Mouse (Mus musculus) adrenal gland, postnatal 10 days (tissue): ENCODE data around the gene Brap. TPM values are rescaled to one million over a fixed set of nuclear protein-coding genes. Genes with fewer than 3 reads are reported as not detected.
"Not testable (repeated sequence)": the region's sequence is repeated elsewhere in the genome, so short reads cannot be mapped to it uniquely, and the experiment has no call there.

ENCODE experiments used
- DNase-seq: peaks from one replicate; pipeline ENCODE4 v3.0.0; 2021; ENCODE audit warnings: mixed read lengths
- long read RNA-seq, 2 experiments: library from polyadenylated mRNA; stranded (forward); transcript quantifications; one replicate each; pipeline ENCODE4 v2.0.0; 2021
- total RNA-seq, 2 experiments: library from RNA; stranded (reverse); gene quantifications; 2 replicates each; pipeline ENCODE4 v1.2.3; 2021

The Brap gene
- total RNA-seq: 10 to 100 TPM; 57.2 to 62.6 TPM
- long read RNA-seq, experiment 1, full-length matches to known transcripts: 83 of 108 reads
- long read RNA-seq, experiment 1, partial matches to known transcripts: 12 of 108 reads
- long read RNA-seq, experiment 1, other reads (novel, unspliced or antisense): 13 of 108 reads
- long read RNA-seq, experiment 2, full-length matches to known transcripts: 68 of 82 reads
- long read RNA-seq, experiment 2, partial matches to known transcripts: 5 of 82 reads
- long read RNA-seq, experiment 2, other reads (novel, unspliced or antisense): 9 of 82 reads

DNA sequence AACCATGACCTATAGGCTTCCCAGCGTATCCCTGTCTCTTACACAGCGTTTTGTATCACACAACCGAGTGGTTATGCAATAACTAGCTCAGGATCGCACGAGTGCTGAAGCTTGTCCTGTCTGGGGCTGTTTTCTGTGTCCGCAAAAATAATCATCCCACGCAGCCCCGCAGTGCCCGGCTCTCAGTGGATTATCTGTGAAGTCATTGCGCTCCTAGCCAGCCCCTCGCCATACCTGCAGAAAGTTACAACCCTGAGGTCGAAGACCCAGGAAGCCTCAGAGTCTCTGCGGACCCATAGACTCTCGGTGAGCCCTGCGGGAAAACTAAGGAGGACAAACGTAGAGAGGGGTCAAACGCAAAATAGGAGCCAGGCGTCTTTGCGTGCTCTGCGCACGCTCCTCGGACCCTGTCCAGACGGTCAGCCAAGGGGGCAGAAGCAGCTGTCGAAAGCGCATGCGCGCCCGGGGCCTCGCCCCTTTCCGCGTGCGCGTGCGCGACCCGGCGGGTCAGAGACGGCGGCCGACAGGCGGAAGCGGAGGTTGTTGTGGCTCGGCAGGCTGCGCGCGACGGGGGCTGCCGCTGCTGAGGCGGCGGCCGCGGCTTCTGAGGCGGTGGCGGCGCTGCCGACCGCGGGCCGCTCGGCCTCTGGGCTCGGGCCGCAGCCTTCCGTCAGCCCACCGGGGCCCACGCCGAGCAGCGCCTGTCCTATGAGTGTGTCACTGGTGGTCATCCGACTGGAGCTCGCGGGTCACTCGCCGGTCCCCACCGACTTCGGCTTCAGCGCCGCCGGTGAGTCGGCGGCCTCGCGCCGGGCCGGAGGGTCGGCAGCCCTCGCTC, at the start of gene Brap, which contains the start of gene Acad10:
TSS of gene Brap (plus strand) at position 505 of the 838 bp plus-strand sequence.
TSS of gene Acad10 (minus strand) at position 456 of the 838 bp plus-strand sequence.
- peak; percentile 97 for DNase-seq

DNA sequence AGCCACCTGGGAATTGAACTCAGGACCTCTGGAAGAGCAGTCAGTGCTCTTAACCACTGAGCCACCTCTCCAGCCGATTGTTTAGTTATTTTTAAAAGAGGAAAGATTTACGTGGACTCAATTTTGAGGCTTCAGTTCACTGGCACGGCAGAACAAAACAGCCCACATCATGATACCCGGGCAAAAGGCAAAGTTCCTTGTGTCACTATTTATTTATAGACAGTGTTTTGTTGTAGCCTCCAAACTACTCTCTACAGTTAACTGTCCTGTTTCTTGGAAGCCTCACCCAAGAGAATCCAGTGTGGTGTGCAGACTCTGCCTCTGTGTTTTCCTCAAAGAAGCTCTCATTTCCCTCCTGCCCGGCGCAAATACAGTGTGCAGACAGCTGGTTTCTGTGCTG, 48.3 kb upstream of the Brap start:
- DNase-seq: no peak

DNA sequence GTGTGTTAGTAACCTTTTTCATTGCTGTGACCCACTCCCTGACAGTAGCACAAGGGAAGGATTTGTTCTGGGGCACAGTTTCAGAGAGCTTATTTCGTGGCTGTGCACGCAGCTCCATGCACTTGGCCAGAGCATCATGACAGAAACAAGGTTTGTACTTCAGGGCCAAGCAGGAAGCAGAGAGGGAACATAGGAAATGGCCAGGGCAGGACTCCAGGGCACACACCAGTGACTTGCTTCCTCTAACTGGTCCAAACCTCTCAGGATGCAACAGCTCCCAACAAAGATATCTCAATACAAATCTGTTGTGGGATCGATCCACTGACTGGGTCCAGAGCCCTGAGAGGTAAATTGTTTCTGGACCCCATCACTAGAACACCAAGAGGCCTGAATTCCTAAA, 45.4 kb upstream of the Brap start:
- DNase-seq: not testable (repeated sequence)

GRCm38 (mm10) chr5:121618592-121619513, 41.5 kb upstream of the Brap start, which contains the start of gene Acad12:
TSS of gene Acad12 (minus strand) at chr5:121618938.
- DNase-seq: peak; percentile 90

DNA sequence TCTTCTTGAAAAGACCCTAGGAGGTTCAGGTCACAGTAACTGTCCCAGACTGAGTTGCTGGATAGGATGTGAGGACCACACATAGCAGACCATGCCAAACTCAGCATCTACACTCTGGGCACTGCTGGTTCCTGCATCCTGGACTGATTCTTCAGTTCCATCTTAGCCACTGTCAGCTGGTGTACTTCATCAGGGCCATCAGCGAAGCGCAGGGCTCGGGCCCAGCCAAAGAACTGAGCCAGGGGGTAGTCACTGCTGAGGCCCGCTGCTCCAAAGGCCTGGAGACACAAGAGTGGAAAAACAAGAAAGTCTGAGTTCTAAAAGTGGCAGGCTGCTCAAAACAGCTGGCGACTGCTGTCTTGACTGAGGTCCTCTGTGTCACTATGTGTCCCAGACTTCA, 39.3 kb upstream of the Brap start:
- no peak for DNase-seq

DNA sequence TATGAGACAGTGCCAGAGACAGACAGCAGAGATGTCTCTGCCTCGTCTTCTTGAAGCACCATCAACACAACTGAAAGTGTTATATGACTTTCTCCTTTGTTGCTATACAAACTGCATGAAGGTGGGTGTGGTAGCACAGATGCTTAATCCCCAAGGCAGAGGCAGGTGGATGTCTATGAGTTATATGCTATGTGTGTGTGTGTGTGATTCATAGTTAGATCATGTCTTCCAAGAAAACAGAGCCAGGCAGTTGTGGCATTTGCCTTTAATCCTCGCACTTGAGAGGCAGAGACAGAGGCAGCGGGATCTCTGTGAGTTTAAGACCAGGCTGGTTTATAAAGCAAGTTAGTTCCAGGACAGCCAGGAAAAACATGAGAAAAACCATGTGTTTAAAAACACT, 37.1 kb upstream of the Brap start:
- no peak for DNase-seq

- peak; percentile 88 for DNase-seq
Measured at GRCm38 (mm10) chr5:121627871-121628270, 32.5 kb upstream of the Brap start.

DNA sequence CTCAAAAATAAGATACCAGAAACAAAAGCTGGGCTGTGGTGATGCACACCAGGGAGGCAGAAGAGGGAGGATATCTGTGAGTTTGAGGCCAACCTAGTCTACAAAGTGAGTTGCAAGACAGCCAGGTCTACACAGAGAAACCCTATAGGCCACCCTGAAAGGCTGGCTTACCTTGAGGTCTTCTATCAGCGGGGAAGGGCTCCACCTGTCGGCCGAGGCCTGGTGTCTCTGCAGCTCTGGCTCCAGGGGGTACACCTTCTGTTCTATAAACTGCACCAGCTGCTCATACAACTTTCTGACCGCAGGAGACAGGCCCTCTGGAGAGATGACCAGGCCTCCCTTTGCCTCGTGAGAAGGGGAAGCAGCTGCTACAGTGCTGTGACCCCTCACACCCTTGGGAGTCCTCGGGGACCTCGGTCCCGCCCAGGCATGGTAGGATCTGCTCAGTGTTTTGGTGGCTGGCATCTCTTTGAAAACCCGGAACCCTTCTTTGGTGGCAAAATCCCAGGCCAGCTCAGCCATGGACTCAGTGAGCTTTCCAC, 29.2 kb upstream of the Brap start:
- DNase-seq: peak; percentile 21

- DNase-seq: no peak
Measured at GRCm38 (mm10) chr5:121632804-121633203, 27.6 kb upstream of the Brap start.

DNA sequence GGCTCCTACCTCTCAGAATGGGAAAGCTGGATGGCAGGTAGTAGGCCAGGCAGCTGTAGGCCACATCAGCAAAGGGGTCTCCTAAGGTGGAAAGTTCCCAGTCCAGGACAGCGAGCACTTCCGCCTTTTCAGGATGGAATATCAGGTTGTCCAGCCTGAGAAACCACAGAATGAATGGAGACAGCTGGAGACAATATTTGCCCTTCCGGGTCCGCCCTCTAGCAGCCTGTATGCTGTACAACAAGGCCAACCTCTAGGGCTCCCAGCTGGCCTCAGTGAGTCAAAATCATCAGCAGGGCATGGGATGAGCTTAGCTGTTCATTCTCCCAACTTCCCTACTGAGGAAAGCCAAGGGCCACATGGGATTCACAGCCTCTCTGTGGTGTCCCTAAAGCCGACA, 25.7 kb upstream of the Brap start:
- DNase-seq: no peak

DNA sequence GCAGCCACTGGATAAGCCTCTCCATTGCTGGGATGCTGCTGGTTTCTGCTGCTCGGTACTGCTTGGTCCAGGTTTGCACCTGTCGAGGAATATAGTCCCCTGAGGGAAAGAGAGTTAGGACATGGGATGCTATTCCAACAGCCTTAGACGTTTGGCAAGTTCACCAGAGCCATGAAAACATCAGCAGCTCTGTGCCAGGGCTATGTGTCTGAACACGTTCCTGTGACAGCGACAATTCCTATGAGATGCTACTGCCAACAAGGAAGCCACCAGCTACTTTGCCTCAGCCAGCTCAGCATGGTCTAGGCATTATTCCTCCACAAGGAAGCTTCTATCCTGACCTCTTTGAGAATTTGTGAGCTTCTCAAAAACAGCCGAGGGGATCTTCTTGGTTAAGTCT, 23.1 kb upstream of the Brap start:
- DNase-seq: no peak

DNA sequence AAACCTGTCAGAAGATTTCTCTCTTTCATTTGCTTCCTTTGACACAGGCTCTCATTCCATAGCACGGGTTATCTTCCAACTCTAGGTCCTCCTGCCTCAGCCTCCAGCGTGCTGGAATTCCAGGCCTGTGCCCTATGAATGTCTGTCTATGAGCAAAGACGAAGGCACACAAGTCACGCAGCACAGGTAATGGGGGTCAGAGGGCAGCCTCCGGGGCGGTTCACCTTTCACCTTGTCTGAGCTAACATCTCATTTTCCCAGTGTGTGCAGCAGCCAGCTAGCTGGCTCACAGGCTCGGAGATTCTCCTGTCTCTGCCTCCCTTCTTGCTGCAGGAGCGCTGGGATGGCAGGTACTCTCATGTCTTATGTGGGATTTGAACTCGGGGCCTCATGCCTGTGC, 20.8 kb upstream of the Brap start:
- DNase-seq: no peak

- no peak for DNase-seq
Measured at GRCm38 (mm10) chr5:121649134-121649533, 11.2 kb upstream of the Brap start.

DNA sequence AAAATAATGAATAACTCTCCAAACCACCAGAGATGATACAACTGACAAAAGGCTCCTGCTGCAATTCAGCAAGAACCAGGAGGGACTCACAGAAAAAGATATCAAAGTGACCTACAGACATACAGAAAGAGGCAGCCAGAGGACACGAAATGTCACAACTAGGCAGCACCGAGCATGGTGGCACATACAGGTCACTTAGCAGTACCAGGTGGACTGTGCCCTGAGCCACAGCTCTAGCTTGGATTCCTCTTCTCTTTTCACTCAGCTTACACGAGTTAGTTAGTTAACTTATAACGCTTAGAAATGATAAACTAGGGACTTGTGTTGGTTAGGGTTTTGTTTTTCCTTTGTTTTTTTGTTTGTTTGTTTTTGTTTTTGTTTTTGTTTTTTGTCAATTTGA, 5.8 kb upstream of the Brap start:
- no peak for DNase-seq

- DNase-seq: not testable (repeated sequence)
Measured at GRCm38 (mm10) chr5:121656866-121657265, 3.5 kb upstream of the Brap start.

DNA sequence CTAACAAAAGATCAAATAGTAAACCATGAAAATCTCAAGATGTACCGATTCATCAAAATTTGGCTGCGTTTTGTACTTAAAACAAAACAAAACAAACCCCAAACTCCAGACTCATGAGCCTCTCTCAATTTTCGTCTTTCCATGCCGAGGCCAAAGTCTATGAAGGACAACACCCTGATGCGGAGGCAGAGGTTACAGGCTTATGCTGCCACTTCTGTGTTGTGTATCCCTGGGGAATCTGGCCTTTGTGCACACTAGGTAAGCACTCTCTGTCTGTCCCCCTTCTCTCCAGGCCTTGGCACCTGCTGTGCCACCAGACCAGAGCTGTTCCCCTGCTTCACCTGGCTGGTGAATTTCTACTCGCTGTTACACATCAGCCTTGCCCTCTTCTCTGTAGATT, 2.7 kb upstream of the Brap start:
- not testable (repeated sequence) for DNase-seq

- DNase-seq: no peak
Measured at GRCm38 (mm10) chr5:121660897-121661254, 513 bp downstream of the Brap start.

DNA sequence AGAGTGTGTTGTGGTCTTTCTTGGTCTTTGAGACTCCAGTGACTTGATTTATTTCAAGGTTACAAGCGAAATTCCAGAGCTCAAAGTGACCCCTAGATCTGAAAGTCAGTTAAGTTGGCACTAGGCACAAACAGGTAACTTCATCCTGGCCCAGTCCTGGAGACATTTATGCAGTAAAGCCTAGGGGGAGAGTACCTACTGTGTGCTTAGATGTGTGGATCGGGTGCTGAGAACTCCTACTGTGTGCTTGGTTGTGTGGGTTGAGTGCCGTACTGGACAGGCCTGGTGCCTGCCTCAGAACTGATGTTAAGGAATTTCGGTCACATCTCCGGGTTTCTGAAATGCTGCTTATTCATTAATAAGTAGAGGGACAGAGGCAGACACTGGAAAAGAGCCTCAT, 1.1 kb downstream of the Brap start:
- no peak for DNase-seq

GRCm38 (mm10) chr5:121663456-121663855, 3.1 kb downstream of the Brap start:
- no peak for DNase-seq

DNA sequence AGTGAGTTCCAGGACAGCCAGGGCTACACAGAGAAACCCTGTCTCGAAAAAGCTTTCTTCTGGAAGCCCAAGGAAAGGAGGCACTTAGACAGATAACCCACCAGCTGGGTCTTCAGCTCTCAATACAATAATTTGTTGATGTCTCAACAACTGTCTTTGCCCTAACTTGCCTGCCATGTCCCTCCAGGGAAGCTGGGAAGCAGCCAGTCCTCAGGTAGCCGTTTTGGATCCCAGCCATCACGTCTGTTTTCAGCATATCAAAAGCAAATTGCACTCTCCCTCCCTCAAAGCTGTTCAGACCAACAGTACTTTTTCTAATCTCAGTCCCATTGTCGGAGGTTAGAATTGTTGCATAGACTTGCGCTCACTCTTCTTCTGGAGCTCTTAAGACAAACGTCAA, 3.7 kb downstream of the Brap start:
- DNase-seq: no peak

- no peak for DNase-seq
Measured at GRCm38 (mm10) chr5:121664971-121665370, 4.6 kb downstream of the Brap start.

- DNase-seq: no peak
Measured at GRCm38 (mm10) chr5:121667067-121667466, 6.7 kb downstream of the Brap start.
